Mouse (Mus musculus) myocyte (in vitro differentiated cells): Measurements from ENCODE around the gene Rpl35. TPM values are rescaled to one million over a fixed set of nuclear protein-coding genes. Genes with fewer than 3 reads are reported as not detected.
A peak's percentile ranks its signal among the peaks of the same experiment; 100 is the strongest.

Source experiments
- H3K27me3 ChIP-seq: one replicate; pipeline ENCODE4 v1.6.1; 2011; ENCODE audit not compliant: control insufficient read depth, insufficient read depth, insufficient read length
- H3K36me3 ChIP-seq: one replicate; pipeline ENCODE4 v1.6.1; 2011; ENCODE audit not compliant: control insufficient read depth, insufficient read depth
- H3K4me2 ChIP-seq: one replicate; pipeline ENCODE4 v1.6.1; 2011; ENCODE audit warnings: low read depth, control low read depth
- H3K4me3 ChIP-seq: one replicate; pipeline ENCODE4 v1.5.1; 2011; ENCODE audit warnings: mild to moderate bottlenecking, control low read depth, moderate library complexity
- H3K79me2 ChIP-seq: one replicate; pipeline ENCODE4 v1.6.1; 2011; ENCODE audit not compliant: control insufficient read depth, insufficient read depth
- H3ac ChIP-seq: one replicate; pipeline ENCODE4 v1.6.1; 2011; ENCODE audit not compliant: control insufficient read depth, insufficient read length
- CEBPB ChIP-seq: IDR thresholded peaks from 2 replicates; pipeline ENCODE4 v1.6.1; 2011; ENCODE audit warnings: mild to moderate bottlenecking, moderate library complexity; ENCODE audit not compliant: poor library complexity, insufficient read depth, severe bottlenecking
- E2F4 ChIP-seq: IDR thresholded peaks from one replicate; pipeline ENCODE4 v1.6.1; 2011; ENCODE audit warnings: mild to moderate bottlenecking, control low read depth, moderate library complexity; ENCODE audit not compliant: insufficient read depth
- MAX ChIP-seq: IDR thresholded peaks from one replicate; pipeline ENCODE4 v1.6.1; 2011; ENCODE audit warnings: low read depth, mild to moderate bottlenecking, control low read depth
- MYOD1 ChIP-seq, 3 experiments: IDR thresholded peaks; one replicate each; pipeline ENCODE4 v1.6.1; 2011; ENCODE audit warnings: control low read depth in 2 of 3, low read depth in 2 of 3, mild to moderate bottlenecking in 2 of 3, moderate library complexity in 1 of 3; ENCODE audit not compliant: insufficient read length in 2 of 3, control insufficient read depth in 1 of 3
- MYOG ChIP-seq, 3 experiments: IDR thresholded peaks; one replicate each; pipeline ENCODE4 v1.6.1; 2011; ENCODE audit warnings: control low read depth in 2 of 3, low read depth in 2 of 3, mild to moderate bottlenecking in 2 of 3; ENCODE audit not compliant: insufficient read length in 2 of 3, control insufficient read depth in 1 of 3, insufficient read depth in 1 of 3
- POLR2A ChIP-seq: IDR thresholded peaks from one replicate; pipeline ENCODE4 v1.6.1; 2011; ENCODE audit warnings: low read depth, mild to moderate bottlenecking, control low read depth, moderate library complexity; ENCODE audit not compliant: insufficient read length
- POLR2AphosphoS2 ChIP-seq: IDR thresholded peaks from one replicate; pipeline ENCODE4 v1.6.1; 2011; ENCODE audit warnings: low read depth, control low read depth; ENCODE audit not compliant: insufficient read length
- REST ChIP-seq: IDR thresholded peaks from one replicate; pipeline ENCODE4 v1.6.1; 2011; ENCODE audit warnings: mild to moderate bottlenecking, control low read depth, moderate library complexity; ENCODE audit not compliant: insufficient read depth, insufficient read length
- SRF ChIP-seq: IDR thresholded peaks from one replicate; pipeline ENCODE4 v1.6.1; 2011; ENCODE audit warnings: low read depth; ENCODE audit not compliant: control insufficient read depth, insufficient read length
- TCF12 ChIP-seq: IDR thresholded peaks from one replicate; pipeline ENCODE4 v1.6.1; 2011; ENCODE audit warnings: mild to moderate bottlenecking, control low read depth; ENCODE audit not compliant: poor library complexity, insufficient read depth, severe bottlenecking
- TCF3 ChIP-seq: IDR thresholded peaks from one replicate; pipeline ENCODE4 v1.6.1; 2011; ENCODE audit warnings: low read depth, control low read depth; ENCODE audit not compliant: insufficient read length
- USF1 ChIP-seq: IDR thresholded peaks from one replicate; pipeline ENCODE4 v1.6.1; 2011; ENCODE audit warnings: low read depth, mild to moderate bottlenecking, control low read depth, moderate library complexity
- polyA plus RNA-seq: library from polyadenylated mRNA; unstranded; fragments of >200 nt; fragmentation: generic; extraction: Trizol; gene quantifications from one replicate; pipeline ENCODE4 v1.2.1, GENCODE M21; 2012; ENCODE audit warnings: missing spikeins

Gene Rpl35
- 1,480 TPM for polyA plus RNA-seq

GRCm38 (mm10) chr2:39005574-39006079 lies at the start of gene Rpl35:
Gene Rpl35 (minus strand): TSS chr2:39005624.
- peak within 1 kb of the TSS; percentile 85 for H3K4me3 ChIP-seq
- H3ac ChIP-seq = peak within 1 kb of the TSS; percentile 75
- H3K79me2 ChIP-seq = peaks cover 78% of the 10 kb centered on the region
- TF ChIP-seq TCF3 (no peak), MYOD1 (IDR thresholded peaks at IDR 0.05; ENCODE audit: control insufficient read depth in 1 of 3, insufficient read length in 2 of 3, low read depth in 2 of 3) (no peak), REST (no peak), POLR2A (no peak), TCF12 (no peak), SRF (no peak), MYOG (IDR thresholded peaks at IDR 0.05; ENCODE audit: control insufficient read depth in 1 of 3, insufficient read depth in 1 of 3, insufficient read length in 2 of 3, low read depth in 2 of 3) (no peak), USF1 (no peak), E2F4 (no peak), POLR2AphosphoS2 (no peak), MAX (no peak), CEBPB (no peak)
- H3K27me3 ChIP-seq = no peaks in the 10 kb centered on the region
- peak within 1 kb of the TSS; percentile 89 for H3K4me2 ChIP-seq
- H3K36me3 ChIP-seq = peaks cover 29% of the 10 kb centered on the region

- TF ChIP-seq REST (no peak), MYOG (IDR thresholded peaks at IDR 0.05; ENCODE audit: control insufficient read depth in 1 of 3, insufficient read depth in 1 of 3, insufficient read length in 2 of 3, low read depth in 2 of 3) (no peak)
- Histone ChIP-seq H3K36me3 (peaks cover 58% of the 10 kb centered on the region), H3K27me3 (no peaks in the 10 kb centered on the region), H3K4me3 (no peak overlapping the region), H3ac (no peak overlapping the region), H3K79me2 (no peaks in the 10 kb centered on the region), H3K4me2 (no peak overlapping the region)
These were observed 43.1 kb upstream of the Rpl35 start for GRCm38 (mm10) chr2:39048515-39048914.

GRCm38 (mm10) chr2:39040215-39040614 lies 34.8 kb upstream of the Rpl35 start:
- no peak overlapping the region for H3ac ChIP-seq
- H3K27me3 ChIP-seq = no peaks in the 10 kb centered on the region
- H3K36me3 ChIP-seq = peaks cover 30% of the 10 kb centered on the region
- H3K79me2 ChIP-seq = no peaks in the 10 kb centered on the region
- no peak overlapping the region for H3K4me3 ChIP-seq
- TF ChIP-seq CEBPB (no peak), MYOD1 (IDR thresholded peaks at IDR 0.05; ENCODE audit: control insufficient read depth in 1 of 3, insufficient read length in 2 of 3, low read depth in 2 of 3) (no peak), MAX (no peak), E2F4 (no peak), TCF3 (no peak), MYOG (IDR thresholded peaks at IDR 0.05; ENCODE audit: control insufficient read depth in 1 of 3, insufficient read depth in 1 of 3, insufficient read length in 2 of 3, low read depth in 2 of 3) (no peak), TCF12 (no peak), POLR2A (no peak), SRF (no peak), USF1 (no peak)
- H3K4me2 ChIP-seq = no peak overlapping the region

GRCm38 (mm10) chr2:39031611-39032010 lies 26.2 kb upstream of the Rpl35 start:
- TF ChIP-seq E2F4 = no peak
- no peak for TF ChIP-seq POLR2AphosphoS2
- no peak for TF ChIP-seq REST
- no peak for TF ChIP-seq MYOD1 (IDR thresholded peaks at IDR 0.05; ENCODE audit: control insufficient read depth in 1 of 3, insufficient read length in 2 of 3, low read depth in 2 of 3)
- no peak for TF ChIP-seq TCF3
- TF ChIP-seq SRF = no peak
- no peak for TF ChIP-seq USF1
- no peak for TF ChIP-seq POLR2A
- TF ChIP-seq CEBPB = no peak
- no peak for TF ChIP-seq TCF12
- no peak for TF ChIP-seq MAX
- TF ChIP-seq MYOG (IDR thresholded peaks at IDR 0.05; ENCODE audit: control insufficient read depth in 1 of 3, insufficient read depth in 1 of 3, insufficient read length in 2 of 3, low read depth in 2 of 3) = no peak
- H3K27me3 ChIP-seq = no peaks in the 10 kb centered on the region
- H3K79me2 ChIP-seq = no peaks in the 10 kb centered on the region
- H3K36me3 ChIP-seq = peaks cover 42% of the 10 kb centered on the region
- H3K4me3 ChIP-seq = no peak overlapping the region
- no peak overlapping the region for H3ac ChIP-seq
- no peak overlapping the region for H3K4me2 ChIP-seq

- Histone ChIP-seq H3K4me2 (no peak overlapping the region), H3K79me2 (no peaks in the 10 kb centered on the region), H3K4me3 (no peak overlapping the region), H3K27me3 (no peaks in the 10 kb centered on the region), H3K36me3 (peaks cover 55% of the 10 kb centered on the region), H3ac (no peak overlapping the region)
- no peak for TF ChIP-seq TCF12
- TF ChIP-seq SRF = no peak
- TF ChIP-seq CEBPB = no peak
These were observed 14.6 kb upstream of the Rpl35 start for GRCm38 (mm10) chr2:39020004-39020403.
